Mouse (Mus musculus) liver, embryonic 13.5 days (tissue): Measurements from ENCODE around the gene Rbm26. TPM values are rescaled to one million over a fixed set of nuclear protein-coding genes. Genes with fewer than 3 reads are reported as not detected.

Experiments
- ATAC-seq: fragments of 200-750 bp; cut with Nextera tagmentation; 2 replicates; pipeline ENCODE4 v1.8.0; 2017; ENCODE audit warnings: low read depth, mild to moderate bottlenecking, moderate number of reproducible peaks, moderate library complexity
- DNase-seq: peaks from one replicate; pipeline ENCODE4 v3.0.0; 2022
- H3K27ac ChIP-seq: fragments of 300-500 bp; sonication (generic); 2 replicates; pipeline ENCODE4 v1.5.1; 2015; ENCODE audit warnings: moderate library complexity, mild to moderate bottlenecking, inconsistent platforms
- H3K27me3 ChIP-seq: fragments of 300-500 bp; sonication (generic); 2 replicates; pipeline ENCODE4 v1.6.1; 2015; ENCODE audit warnings: mild to moderate bottlenecking, inconsistent platforms
- H3K36me3 ChIP-seq: fragments of 300-500 bp; sonication (generic); 2 replicates; pipeline ENCODE4 v1.6.1; 2015; ENCODE audit warnings: mild to moderate bottlenecking, inconsistent platforms
- H3K4me1 ChIP-seq: fragments of 300-500 bp; sonication (generic); replicated peaks from 2 replicates; pipeline ENCODE4 v1.6.1; 2015; ENCODE audit warnings: inconsistent platforms
- H3K4me2 ChIP-seq: fragments of 300-500 bp; sonication (generic); 2 replicates; pipeline ENCODE4 v1.6.1; 2015; ENCODE audit warnings: inconsistent platforms, mild to moderate bottlenecking, moderate library complexity
- H3K4me3 ChIP-seq: fragments of 300-500 bp; sonication (generic); replicated peaks from 2 replicates; pipeline ENCODE4 v1.5.1; 2015; ENCODE audit warnings: mild to moderate bottlenecking, inconsistent platforms
- H3K9ac ChIP-seq: fragments of 300-500 bp; sonication (generic); 2 replicates; pipeline ENCODE4 v1.6.1; 2015; ENCODE audit warnings: mild to moderate bottlenecking, inconsistent platforms
- H3K9me3 ChIP-seq: fragments of 300-500 bp; sonication (generic); replicated peaks from 2 replicates; pipeline ENCODE4 v1.6.1; 2016; ENCODE audit warnings: inconsistent platforms
- WGBS: fragments of 180-500 bp; shearing (Covaris S2); methylation state at CpG from one replicate; pipeline ENCODE4 v1.1.7; 2015; ENCODE audit not compliant: insufficient replicate concordance; 5-methylcytosine and 5-hydroxymethylcytosine counted together
- polyA plus RNA-seq: library from polyadenylated mRNA; unstranded; fragments of >200 nt; fragmentation: Nextera tagmentation; extraction: Ambion mirVana; gene quantifications from 2 replicates; pipeline ENCODE4 v1.2.1, GENCODE M21; 2015

Rbm26 gene
- polyA plus RNA-seq, 1 experiment from 2014 or later: 11.1 TPM

- H3K4me3 ChIP-seq: no peak overlapping the region
These were observed 91.7 kb downstream of the Rbm26 start for GRCm38 (mm10) chr14:105085332-105085993.

GRCm38 (mm10) chr14:105084757-105085330 lies 92.3 kb downstream of the Rbm26 start:
- Histone ChIP-seq H3K27ac (no peak overlapping the region), H3K9me3 (no peaks in the 10 kb centered on the region), H3K27me3 (no peaks in the 10 kb centered on the region), H3K4me1 (no peaks in the 10 kb centered on the region), H3K36me3 (no peaks in the 10 kb centered on the region), H3K9ac (no peak overlapping the region), H3K4me3 (no peak overlapping the region), H3K4me2 (no peak overlapping the region)
- 57% methylated on average over 8 of the region's 8 CpGs for WGBS
- DNase-seq: no peak
- no peak for ATAC-seq

More at GRCm38 (mm10) chr14:105085332-105085993, 91.7 kb downstream of the Rbm26 start:
- no peaks in the 10 kb centered on the region for H3K4me1 ChIP-seq
- no peak overlapping the region for H3K4me2 ChIP-seq
- DNase-seq: no peak
- H3K9me3 ChIP-seq: no peaks in the 10 kb centered on the region
- 66% methylated on average over 7 of the region's 7 CpGs for WGBS
- no peaks in the 10 kb centered on the region for H3K27me3 ChIP-seq
- ATAC-seq: no peak
- no peak overlapping the region for H3K27ac ChIP-seq
- H3K9ac ChIP-seq: no peak overlapping the region
- no peaks in the 10 kb centered on the region for H3K36me3 ChIP-seq

- no peak for ATAC-seq
- no peaks in the 10 kb centered on the region for H3K36me3 ChIP-seq
- H3K4me1 ChIP-seq: no peaks in the 10 kb centered on the region
- 71% methylated on average over 11 of the region's 11 CpGs for WGBS
- H3K9ac ChIP-seq: no peak overlapping the region
- no peak overlapping the region for H3K27ac ChIP-seq
- no peak overlapping the region for H3K4me3 ChIP-seq
- no peaks in the 10 kb centered on the region for H3K27me3 ChIP-seq
- no peaks in the 10 kb centered on the region for H3K9me3 ChIP-seq
- DNase-seq: no peak
- no peak overlapping the region for H3K4me2 ChIP-seq
These were observed 93.0 kb downstream of the Rbm26 start for GRCm38 (mm10) chr14:105084106-105084505.

GRCm38 (mm10) chr14:105074776-105075175 lies 102.4 kb downstream of the Rbm26 start:
- Histone ChIP-seq H3K4me3 (no peak overlapping the region), H3K27ac (no peak overlapping the region), H3K9me3 (no peaks in the 10 kb centered on the region), H3K4me1 (no peaks in the 10 kb centered on the region), H3K4me2 (no peak overlapping the region), H3K9ac (no peak overlapping the region), H3K36me3 (no peaks in the 10 kb centered on the region), H3K27me3 (no peaks in the 10 kb centered on the region)
- WGBS: 75% methylated on average over 2 of the region's 2 CpGs
- DNase-seq (no peak), ATAC-seq (no peak)

GRCm38 (mm10) chr14:105074376-105074775 lies 102.8 kb downstream of the Rbm26 start:
- 75% methylated on average over 7 of the region's 7 CpGs for WGBS
- ATAC-seq (no peak), DNase-seq (no peak)
- Histone ChIP-seq H3K4me2 (no peak overlapping the region), H3K27ac (no peak overlapping the region), H3K9me3 (no peaks in the 10 kb centered on the region), H3K27me3 (no peaks in the 10 kb centered on the region), H3K36me3 (no peaks in the 10 kb centered on the region), H3K4me3 (no peak overlapping the region), H3K9ac (no peak overlapping the region), H3K4me1 (no peaks in the 10 kb centered on the region)

GRCm38 (mm10) chr14:105071010-105071509 lies 106.1 kb downstream of the Rbm26 start:
- H3K36me3 ChIP-seq: no peaks in the 10 kb centered on the region
- DNase-seq (no peak), ATAC-seq (no peak)
- H3K4me2 ChIP-seq: no peak overlapping the region
- no peaks in the 10 kb centered on the region for H3K27me3 ChIP-seq
- H3K9me3 ChIP-seq: no peaks in the 10 kb centered on the region
- H3K9ac ChIP-seq: no peak overlapping the region
- no peak overlapping the region for H3K27ac ChIP-seq
- 61% methylated on average over 14 of the region's 14 CpGs for WGBS
- H3K4me3 ChIP-seq: no peak overlapping the region
- H3K4me1 ChIP-seq: no peaks in the 10 kb centered on the region

- H3K27ac ChIP-seq: no peak overlapping the region
- no peaks in the 10 kb centered on the region for H3K9me3 ChIP-seq
- 70% methylated on average over 11 of the region's 11 CpGs for WGBS
- H3K27me3 ChIP-seq: no peaks in the 10 kb centered on the region
- H3K4me1 ChIP-seq: no peaks in the 10 kb centered on the region
- DNase-seq (no peak), ATAC-seq (no peak)
- no peak overlapping the region for H3K4me2 ChIP-seq
- no peak overlapping the region for H3K9ac ChIP-seq
- no peaks in the 10 kb centered on the region for H3K36me3 ChIP-seq
- H3K4me3 ChIP-seq: no peak overlapping the region
These were observed 106.7 kb downstream of the Rbm26 start for GRCm38 (mm10) chr14:105070258-105071009.

GRCm38 (mm10) chr14:105068060-105068459 lies 109.1 kb downstream of the Rbm26 start:
- WGBS: 70% methylated on average over 5 of the region's 5 CpGs
- H3K36me3 ChIP-seq: no peaks in the 10 kb centered on the region
- H3K9ac ChIP-seq: no peak overlapping the region
- no peaks in the 10 kb centered on the region for H3K9me3 ChIP-seq
- no peak overlapping the region for H3K4me2 ChIP-seq
- H3K4me3 ChIP-seq: no peak overlapping the region
- no peak for ATAC-seq
- DNase-seq: no peak
- no peak overlapping the region for H3K27ac ChIP-seq
- H3K4me1 ChIP-seq: no peaks in the 10 kb centered on the region
- no peaks in the 10 kb centered on the region for H3K27me3 ChIP-seq

- WGBS: 59% methylated on average over 1 of the region's 1 CpGs
- DNase-seq: no peak
- Histone ChIP-seq H3K36me3 (no peaks in the 10 kb centered on the region), H3K27ac (no peak overlapping the region), H3K9me3 (no peaks in the 10 kb centered on the region), H3K27me3 (no peaks in the 10 kb centered on the region), H3K4me3 (no peak overlapping the region), H3K4me1 (no peaks in the 10 kb centered on the region), H3K9ac (no peak overlapping the region), H3K4me2 (no peak overlapping the region)
- ATAC-seq: no peak
These were observed 112.9 kb downstream of the Rbm26 start for GRCm38 (mm10) chr14:105064243-105064642.

- Histone ChIP-seq H3K4me2 (no peak overlapping the region), H3K27ac (no peak overlapping the region), H3K9me3 (no peaks in the 10 kb centered on the region), H3K36me3 (no peaks in the 10 kb centered on the region), H3K9ac (no peak overlapping the region), H3K4me3 (no peak overlapping the region), H3K4me1 (no peaks in the 10 kb centered on the region), H3K27me3 (no peaks in the 10 kb centered on the region)
- no peak for DNase-seq
- 49% methylated on average over 2 of the region's 2 CpGs for WGBS
- ATAC-seq: no peak
These were observed 115.9 kb downstream of the Rbm26 start for GRCm38 (mm10) chr14:105061230-105061629.

- no peak overlapping the region for H3K4me2 ChIP-seq
These were observed 119.2 kb downstream of the Rbm26 start for GRCm38 (mm10) chr14:105057934-105058333.

More at GRCm38 (mm10) chr14:105057934-105058333, 119.2 kb downstream of the Rbm26 start:
- ATAC-seq (no peak), DNase-seq (no peak)
- Histone ChIP-seq H3K4me3 (no peak overlapping the region), H3K4me1 (no peaks in the 10 kb centered on the region), H3K9ac (no peak overlapping the region), H3K9me3 (no peaks in the 10 kb centered on the region), H3K36me3 (no peaks in the 10 kb centered on the region), H3K27ac (no peak overlapping the region), H3K27me3 (no peaks in the 10 kb centered on the region)
